Mouse (Mus musculus) megakaryocyte, embryonic 14.5 days (primary cell): Measurements from ENCODE around the gene Etnk1.

Source experiments
- FLI1 ChIP-seq: IDR thresholded peaks from 2 replicates; pipeline ENCODE4 v1.6.1; 2012; ENCODE audit warnings: low read length, inconsistent platforms, mixed read lengths
- GATA1 ChIP-seq: IDR thresholded peaks from 3 replicates; pipeline ENCODE4 v1.6.1; 2012; ENCODE audit warnings: mixed read lengths, low read length, inconsistent platforms, borderline replicate concordance

DNA sequence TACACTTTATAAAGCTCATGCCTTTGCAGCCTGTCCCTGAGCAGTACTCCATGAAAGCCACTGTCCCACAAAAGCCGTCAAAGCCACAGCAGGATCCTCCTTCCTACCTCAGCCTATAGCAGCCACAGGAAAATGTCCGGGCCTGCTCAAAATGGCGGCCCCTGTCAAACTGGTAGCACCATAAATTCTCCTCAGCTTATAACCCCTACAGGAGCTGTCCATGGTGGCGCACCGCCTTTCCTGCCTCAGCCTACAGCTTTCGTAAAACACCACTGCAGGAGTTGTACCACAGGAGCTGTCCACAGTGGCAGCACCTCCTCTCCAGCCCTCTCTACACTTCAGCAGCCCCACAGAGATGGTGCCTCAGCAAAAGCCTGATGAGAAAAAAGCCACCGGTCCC lies 37.6 kb upstream of the Etnk1 start:
- TF ChIP-seq GATA1: no peak
- no peak for TF ChIP-seq FLI1
